In the genomic region with DNA sequence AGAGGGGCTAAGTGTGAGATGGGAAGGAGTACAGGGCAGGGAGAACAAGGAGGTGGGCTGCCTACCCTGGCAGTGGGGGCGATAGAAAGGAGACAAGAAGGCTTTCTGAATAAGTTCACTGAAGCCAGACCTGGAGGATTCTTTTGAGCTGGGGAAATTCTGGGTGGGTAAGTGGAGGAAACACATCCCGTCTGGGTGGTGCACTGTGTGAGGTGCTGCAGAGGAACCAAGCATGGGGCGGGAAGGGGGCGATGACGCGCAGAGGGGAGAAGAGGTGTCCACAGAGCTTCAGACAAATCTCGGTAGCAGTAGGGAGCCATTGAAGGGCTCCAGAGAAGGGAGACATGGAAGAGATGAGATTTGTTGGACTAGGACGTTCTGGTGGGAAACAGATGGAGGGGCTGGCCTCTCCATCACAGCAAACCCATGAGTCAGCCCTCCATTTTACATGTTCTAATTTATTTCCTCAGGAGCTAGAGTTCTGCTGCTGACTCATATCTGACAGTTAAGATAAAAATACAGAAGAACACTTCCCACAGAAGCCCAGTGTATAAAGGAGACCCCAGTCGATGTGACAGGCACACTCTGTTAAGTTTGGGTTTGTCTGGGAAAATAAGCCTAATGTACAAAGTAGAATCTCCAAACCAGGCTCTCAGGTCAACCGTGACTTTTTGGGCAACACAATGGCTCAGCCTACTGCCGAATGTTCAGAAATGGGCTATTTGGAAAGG, we compare ENCODE assay signal across 13 mouse cellular contexts.
A peak's percentile ranks its signal among the peaks of the same experiment; 100 is the strongest.
DNase-seq lines count a peak whose midpoint lies in the region; ATAC-seq and TF ChIP-seq lines count a peak whose summit lies in the region.
"Had no signal": no experiment of that assay in that cellular context is flagged by ENCODE, and none has a peak within 500 bp of the region (broad histone marks: within the 10 kb centered on the region; RNA-seq: fewer than 3 reads in every experiment).

No protein-coding gene starts in this region.

- no peak for TF ChIP-seq EP300 in stomach, postnatal 0 days (optimal IDR thresholded peaks at IDR 0.05)

- H3K36me3 ChIP-seq in stomach, postnatal 0 days (ENCODE audit: control insufficient read depth, insufficient read depth, low read length), result no peaks in the 10 kb centered on the region
- peaks cover 4% of the 10 kb centered on the region; the same call in 1 of the 2 replicates for H3K36me3 ChIP-seq in forebrain, embryonic 14.5 days (ENCODE audit: control insufficient read depth, insufficient read depth, low read length)
- H3K36me3 ChIP-seq: embryonic facial prominence, embryonic 10.5 days; hindbrain, embryonic 15.5 days had no signal

- no peaks in the 10 kb centered on the region for H3K4me1 ChIP-seq in stomach, postnatal 0 days (replicated peaks; ENCODE audit: control insufficient read depth, insufficient read depth)
- no peaks in the 10 kb centered on the region for H3K4me1 ChIP-seq in forebrain, embryonic 14.5 days (ENCODE audit: control insufficient read depth, insufficient read depth, low read length)
- H3K4me1 ChIP-seq: embryonic facial prominence, embryonic 10.5 days; hindbrain, embryonic 15.5 days had no signal

- ATAC-seq in frontal cortex, adult (ENCODE audit: low TSS enrichment), result peak; percentile 91
- no peak for ATAC-seq in stomach, postnatal 0 days (ENCODE audit: low FRiP score, low TSS enrichment)
- ATAC-seq in forebrain, embryonic 14.5 days, result no peak

- no peak overlapping the region for H3K4me2 ChIP-seq in stomach, postnatal 0 days (replicated peaks; ENCODE audit: low read depth)
- no peak overlapping the region for H3K4me2 ChIP-seq in forebrain, embryonic 14.5 days (ENCODE audit: low read length)
- H3K4me2 ChIP-seq: hindbrain, embryonic 15.5 days had no signal

- TF ChIP-seq CTCF in left cerebral cortex, adult 2 months (IDR thresholded peaks at IDR 0.05), result no peak
- TF ChIP-seq CTCF in stomach, postnatal 0 days (IDR thresholded peaks at IDR 0.05; ENCODE audit: low read depth), result no peak

- no peak overlapping the region for H3K9ac ChIP-seq in stomach, postnatal 0 days (ENCODE audit: low read length)
- H3K9ac ChIP-seq in forebrain, embryonic 14.5 days (ENCODE audit: low read length), result no peak overlapping the region
- H3K9ac ChIP-seq: hindbrain, embryonic 15.5 days had no signal

- no peaks in the 10 kb centered on the region for H3K9me3 ChIP-seq in stomach, postnatal 0 days (ENCODE audit: control insufficient read depth, low read length)
- H3K9me3 ChIP-seq in forebrain, embryonic 14.5 days (replicated peaks; ENCODE audit: control insufficient read depth, low read length), result no peaks in the 10 kb centered on the region
- H3K9me3 ChIP-seq: embryonic facial prominence, embryonic 10.5 days; hindbrain, embryonic 15.5 days had no signal

- no peaks in the 10 kb centered on the region for H3K27me3 ChIP-seq in stomach, postnatal 0 days (ENCODE audit: control insufficient read depth, insufficient read depth, low read length)
- H3K27me3 ChIP-seq in forebrain, embryonic 14.5 days (replicated peaks; ENCODE audit: control insufficient read depth, insufficient read depth, low read length), result no peaks in the 10 kb centered on the region
- H3K27me3 ChIP-seq: hindbrain, embryonic 15.5 days had no signal

- peak overlapping the region; percentile 80 for H3K27ac ChIP-seq in left cerebral cortex, adult 2 months
- H3K27ac ChIP-seq in stomach, postnatal 0 days (replicated peaks), result 0 out of 2 replicates have a peak overlapping the region, but pooled peaks have one; percentile 10
- H3K27ac ChIP-seq in forebrain, embryonic 14.5 days (ENCODE audit: low read depth, low read length), result no peak overlapping the region
- H3K27ac ChIP-seq: embryonic facial prominence, embryonic 10.5 days; hindbrain, embryonic 15.5 days had no signal

- DNase-seq in frontal cortex, postnatal 14 days (ENCODE audit: low spot score in 2 of 2), result no peak
- DNase-seq in left cerebral cortex, adult 2 months (ENCODE audit: extremely low spot score in 1 of 2, low spot score in 2 of 2), result peak in 1 of 2 experiments; percentile 15
- no peak for DNase-seq in left cerebral cortex, postnatal 4 days
- peak; percentile 35 to 48 for DNase-seq in left cerebral cortex, adult 9 months (ENCODE audit: low spot score in 2 of 2)
- DNase-seq in stomach, postnatal 0 days (ENCODE audit: low spot score), result no peak
- DNase-seq in forebrain, embryonic 14.5 days (ENCODE audit: low spot score), result no peak
- no peak for DNase-seq in adrenal gland, adult 8-10 months
- DNase-seq: cerebellum, adult 9-10 months; gastrocnemius, postnatal 25 days; lung, adult 18-20 months had no signal

- WGBS in stomach, postnatal 0 days, result 67% methylated on average over 11 of the region's 11 CpGs
- WGBS in forebrain, embryonic 14.5 days, result 86% methylated on average over 11 of the region's 11 CpGs

- no peak overlapping the region for H3K4me3 ChIP-seq in left cerebral cortex, adult 2 months
- H3K4me3 ChIP-seq in stomach, postnatal 0 days (ENCODE audit: low read depth, low read length), result no peak overlapping the region
- H3K4me3 ChIP-seq in forebrain, embryonic 14.5 days (ENCODE audit: low read depth, low read length), result no peak overlapping the region
- H3K4me3 ChIP-seq: embryonic facial prominence, embryonic 10.5 days; hindbrain, embryonic 15.5 days had no signal

- intact Hi-C loops in left cerebral cortex, adult 2 months (cut with DNase I), result no loop called here
- intact Hi-C loops in left cerebral cortex, postnatal 4 days (cut with DNase I), result no loop called here

Comparison
In these comparisons a context has a peak if more than half of its experiments do, and no peak if none do; other contexts are left out.
1. DNase-seq: peak in left cerebral cortex, adult 9 months (2 of 2); none in frontal cortex, postnatal 14 days (0 of 2), left cerebral cortex, postnatal 4 days (single experiment), stomach, postnatal 0 days (single experiment), forebrain, embryonic 14.5 days (single experiment) and adrenal gland, adult 8-10 months (single experiment).